Mouse (Mus musculus) heart, adult 2 months (tissue): Measurements from ENCODE around the gene Pip5k1c.

Experiments used
- CTCF ChIP-seq: fragments of 200-600 bp; IDR thresholded peaks from 2 replicates; pipeline ENCODE4 v1.8.1; 2022; ENCODE audit warnings: antibody characterized with exemption, mild to moderate bottlenecking, moderate library complexity
- POLR2A ChIP-seq: fragments of 200-500 bp; IDR thresholded peaks from 2 replicates; pipeline ENCODE4 v1.6.1; 2011; ENCODE audit warnings: mild to moderate bottlenecking, low read depth, low read length, control low read depth; ENCODE audit not compliant: insufficient read depth

DNA sequence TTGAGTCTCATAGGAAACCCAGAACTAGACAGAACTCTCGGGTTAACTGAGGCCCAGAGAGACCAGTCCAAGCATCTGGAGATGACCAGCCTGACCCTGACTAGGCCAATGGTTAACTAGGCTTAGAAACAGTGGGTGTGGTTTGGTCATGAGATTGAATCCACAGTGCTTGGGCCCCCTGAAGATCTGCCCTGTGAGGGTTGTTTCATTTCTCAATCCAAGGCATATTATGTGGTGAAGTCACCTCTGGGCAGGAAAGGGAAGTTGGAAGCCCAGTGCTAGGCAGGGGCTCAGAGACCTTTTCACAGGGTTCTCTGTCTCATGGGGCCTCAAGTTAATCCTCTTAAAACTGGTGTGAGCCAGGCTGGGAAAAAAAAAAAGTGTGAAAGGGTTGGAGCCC, 66.1 kb downstream of the Pip5k1c start:
- TF ChIP-seq POLR2A (no peak), CTCF (no peak)
